Mouse (Mus musculus): ENCODE results near the gene Rack1. TPM values are rescaled to one million over a fixed set of nuclear protein-coding genes. Genes with fewer than 3 reads are reported as not detected.

Rack1 gene
- total and polyA plus RNA-seq, 2 experiments from 2014 or later: 292 to 1,323 TPM

- Histone ChIP-seq H3K4me3 (ENCODE audit: low read depth, low read length) (peak overlapping the region; percentile 77), H3K36me3 (replicated peaks; ENCODE audit: control insufficient read depth, insufficient read depth, low read length) (peaks cover 16% of the 10 kb centered on the region), H3K27ac (ENCODE audit: low read depth) (peak overlapping the region; percentile 97), H3K27me3 (ENCODE audit: control insufficient read depth, insufficient read depth, low read length) (no peaks in the 10 kb centered on the region), H3K9ac (replicated peaks; ENCODE audit: low read depth, low read length) (peak overlapping the region; percentile 79), H3K9me3 (replicated peaks; ENCODE audit: control insufficient read depth, low read length) (no peaks in the 10 kb centered on the region), H3K4me1 (ENCODE audit: control insufficient read depth, insufficient read depth) (peaks cover 15% of the 10 kb centered on the region; the same call in 1 of the 2 replicates), H3K4me2 (ENCODE audit: low read depth, low read length) (peak overlapping the region; percentile 92)
- DNase-seq (ENCODE audit: low spot score) (no peak), ATAC-seq (ENCODE audit: insufficient read depth, low read depth) (peak; percentile 22)
- TF ChIP-seq CTCF (IDR thresholded peaks at IDR 0.05; ENCODE audit: low read depth) (no peak), EP300 (IDR thresholded peaks at IDR 0.05; ENCODE audit: low read depth) (no peak)
- WGBS: 2% methylated on average over 22 of the region's 23 CpGs
Observed at GRCm38 (mm10) chr11:48816281-48816781, 16.2 kb downstream of the Rack1 start.

- Histone ChIP-seq H3K27ac (ENCODE audit: low read depth) (peak within 1 kb of the TSS; percentile 97), H3K36me3 (replicated peaks; ENCODE audit: control insufficient read depth, insufficient read depth, low read length) (peaks cover 9% of the 10 kb centered on the region; the same call in 1 of the 2 replicates), H3K4me3 (ENCODE audit: low read depth, low read length) (peak within 1 kb of the TSS; percentile 77), H3K9me3 (replicated peaks; ENCODE audit: control insufficient read depth, low read length) (no peaks in the 10 kb centered on the region), H3K27me3 (ENCODE audit: control insufficient read depth, insufficient read depth, low read length) (no peaks in the 10 kb centered on the region), H3K4me1 (ENCODE audit: control insufficient read depth, insufficient read depth) (peaks cover 15% of the 10 kb centered on the region; the same call in 1 of the 2 replicates), H3K9ac (replicated peaks; ENCODE audit: low read depth, low read length) (peak within 1 kb of the TSS; percentile 79), H3K4me2 (ENCODE audit: low read depth, low read length) (peak within 1 kb of the TSS; percentile 92)
- peak; percentile 95 for ATAC-seq (ENCODE audit: insufficient read depth, low read depth)
- under 1% methylated on average over 61 of the region's 77 CpGs for WGBS
- TF ChIP-seq EP300 (IDR thresholded peaks at IDR 0.05; ENCODE audit: low read depth) (peak; percentile 80; the same call in 1 of the 2 replicates), CTCF (IDR thresholded peaks at IDR 0.05; ENCODE audit: low read depth) (no peak)
- peak; percentile 97 for DNase-seq (ENCODE audit: low spot score)
Observed at GRCm38 (mm10) chr11:48816800-48817665, 16.9 kb downstream of the Rack1 start, which contains the start of gene Trim41. TSS of gene Trim41 (minus strand) at chr11:48817353.

DNA sequence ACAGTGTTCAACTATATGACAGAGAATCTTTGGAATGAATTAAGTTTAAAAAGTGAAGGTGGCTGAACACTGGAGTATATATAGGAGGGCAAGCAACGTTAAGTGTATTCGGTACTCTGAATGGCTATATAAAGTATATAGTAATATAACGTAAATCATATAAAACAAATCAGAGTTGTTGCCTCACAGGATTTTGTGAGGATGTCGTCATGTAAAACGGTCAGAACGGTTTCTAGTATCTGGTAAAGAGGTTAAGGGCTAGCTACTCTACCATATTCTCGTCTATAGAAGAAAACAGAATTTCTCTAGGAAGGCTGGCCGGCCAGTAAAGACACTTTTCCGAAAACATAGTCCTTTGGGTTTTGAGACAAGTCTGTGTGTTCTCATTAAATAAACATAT lies 17.7 kb downstream of the Rack1 start:
- no peaks in the 10 kb centered on the region for H3K27me3 ChIP-seq (ENCODE audit: control insufficient read depth, insufficient read depth, low read length)
- TF ChIP-seq EP300 (IDR thresholded peaks at IDR 0.05; ENCODE audit: low read depth): no peak
- TF ChIP-seq CTCF (IDR thresholded peaks at IDR 0.05; ENCODE audit: low read depth): no peak
- peak overlapping the region; percentile 50 for H3K9ac ChIP-seq (replicated peaks; ENCODE audit: low read depth, low read length)
- ATAC-seq (ENCODE audit: insufficient read depth, low read depth): no peak
- peaks cover 15% of the 10 kb centered on the region; the same call in 1 of the 2 replicates for H3K4me1 ChIP-seq (ENCODE audit: control insufficient read depth, insufficient read depth)
- peak overlapping the region; percentile 97 for H3K27ac ChIP-seq (ENCODE audit: low read depth)
- no peaks in the 10 kb centered on the region for H3K9me3 ChIP-seq (replicated peaks; ENCODE audit: control insufficient read depth, low read length)
- H3K4me2 ChIP-seq (ENCODE audit: low read depth, low read length): peak overlapping the region; percentile 92
- WGBS: 3% methylated on average over 9 of the region's 9 CpGs
- H3K36me3 ChIP-seq (replicated peaks; ENCODE audit: control insufficient read depth, insufficient read depth, low read length): 0 out of 2 replicates have a peak, but pooled peaks cover 4% of the 10 kb centered on the region
- DNase-seq (ENCODE audit: low spot score): no peak
- peak overlapping the region; percentile 77 for H3K4me3 ChIP-seq (ENCODE audit: low read depth, low read length)

DNA sequence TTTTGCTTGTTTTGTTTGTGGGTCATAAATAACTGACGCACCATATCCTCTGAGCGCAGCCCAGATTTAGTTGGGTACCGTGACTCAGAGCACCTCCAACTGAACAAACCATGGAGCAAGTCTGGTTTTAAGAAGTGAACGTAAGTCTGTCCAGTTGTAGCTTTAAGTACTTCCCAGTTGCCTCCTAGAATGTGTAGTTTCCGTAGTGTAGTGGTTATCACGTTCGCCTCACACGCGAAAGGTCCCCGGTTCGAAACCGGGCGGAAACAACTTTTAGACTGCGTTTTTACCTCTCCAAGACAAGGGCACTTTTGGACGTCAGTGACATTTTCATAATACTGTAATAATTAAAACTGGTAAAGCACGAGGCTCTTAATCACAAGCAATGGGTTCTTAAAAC lies 18.2 kb downstream of the Rack1 start:
- peak; percentile 74 for DNase-seq (ENCODE audit: low spot score)
- peak overlapping the region; percentile 92 for H3K4me2 ChIP-seq (ENCODE audit: low read depth, low read length)
- no peaks in the 10 kb centered on the region for H3K36me3 ChIP-seq (replicated peaks; ENCODE audit: control insufficient read depth, insufficient read depth, low read length)
- H3K4me1 ChIP-seq (ENCODE audit: control insufficient read depth, insufficient read depth): peaks cover 18% of the 10 kb centered on the region
- TF ChIP-seq EP300 (IDR thresholded peaks at IDR 0.05; ENCODE audit: low read depth) (peak; percentile 81), CTCF (IDR thresholded peaks at IDR 0.05; ENCODE audit: low read depth) (no peak)
- no peak for ATAC-seq (ENCODE audit: insufficient read depth, low read depth)
- H3K4me3 ChIP-seq (ENCODE audit: low read depth, low read length): peak overlapping the region; percentile 77
- H3K9ac ChIP-seq (replicated peaks; ENCODE audit: low read depth, low read length): peak overlapping the region; percentile 50
- H3K27ac ChIP-seq (ENCODE audit: low read depth): peak overlapping the region; percentile 97
- H3K9me3 ChIP-seq (replicated peaks; ENCODE audit: control insufficient read depth, low read length): no peaks in the 10 kb centered on the region
- under 1% methylated on average over 16 of the region's 16 CpGs for WGBS
- no peaks in the 10 kb centered on the region for H3K27me3 ChIP-seq (ENCODE audit: control insufficient read depth, insufficient read depth, low read length)

GRCm38 (mm10) chr11:48819614-48820307 lies 19.6 kb downstream of the Rack1 start:
- no peak for ATAC-seq (ENCODE audit: insufficient read depth, low read depth)
- H3K9me3 ChIP-seq (replicated peaks; ENCODE audit: control insufficient read depth, low read length): no peaks in the 10 kb centered on the region
- WGBS: 57% methylated on average over 7 of the region's 7 CpGs
- TF ChIP-seq EP300 (IDR thresholded peaks at IDR 0.05; ENCODE audit: low read depth) (no peak), CTCF (IDR thresholded peaks at IDR 0.05; ENCODE audit: low read depth) (no peak)
- DNase-seq (ENCODE audit: low spot score): no peak
- no peaks in the 10 kb centered on the region for H3K36me3 ChIP-seq (replicated peaks; ENCODE audit: control insufficient read depth, insufficient read depth, low read length)
- H3K4me2 ChIP-seq (ENCODE audit: low read depth, low read length): no peak overlapping the region
- no peaks in the 10 kb centered on the region for H3K27me3 ChIP-seq (ENCODE audit: control insufficient read depth, insufficient read depth, low read length)
- H3K4me1 ChIP-seq (ENCODE audit: control insufficient read depth, insufficient read depth): peaks cover 25% of the 10 kb centered on the region
- peak overlapping the region; percentile 46 for H3K27ac ChIP-seq (ENCODE audit: low read depth)
- no peak overlapping the region for H3K9ac ChIP-seq (replicated peaks; ENCODE audit: low read depth, low read length)
- H3K4me3 ChIP-seq (ENCODE audit: low read depth, low read length): no peak overlapping the region

Measured in heart, postnatal 0 days (tissue).